Mouse (Mus musculus): ENCODE results near the gene Gk2.

Gene Gk2

GRCm38 (mm10) chr5:97456816-97457215, at the start of gene Gk2:
Gene Gk2, minus strand, starts transcription at chr5:97457021.
- DNase-seq (ENCODE audit: low read depth, low spot score) = no peak

GRCm38 (mm10) chr5:97498041-97498440, 41.2 kb upstream of the Gk2 start:
- DNase-seq (ENCODE audit: low read depth, low spot score) = no peak

GRCm38 (mm10) chr5:97495488-97496092, 38.8 kb upstream of the Gk2 start:
- no peak for DNase-seq (ENCODE audit: low read depth, low spot score)

GRCm38 (mm10) chr5:97493421-97493820, 36.6 kb upstream of the Gk2 start:
- no peak for DNase-seq (ENCODE audit: low read depth, low spot score)

DNA sequence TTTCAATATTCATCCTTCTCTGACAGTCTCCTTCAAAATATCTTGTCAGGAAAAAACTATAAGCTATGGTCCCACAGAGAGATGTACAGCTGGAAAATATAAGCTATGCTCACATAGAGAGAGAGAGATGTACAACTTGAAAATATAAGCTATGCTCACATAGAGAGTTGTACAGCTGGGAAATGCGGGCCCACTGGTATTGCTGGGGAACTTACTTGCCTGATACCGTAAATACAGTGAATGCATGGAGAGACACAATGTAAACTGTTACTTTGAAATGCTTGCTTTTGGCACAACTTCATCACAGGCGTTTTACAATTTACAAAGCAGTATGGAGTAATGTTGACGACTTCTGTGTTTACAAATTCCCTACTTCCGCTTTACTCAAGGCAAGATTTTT, 29.3 kb upstream of the Gk2 start:
- no peak for DNase-seq (ENCODE audit: low read depth, low spot score)

DNA sequence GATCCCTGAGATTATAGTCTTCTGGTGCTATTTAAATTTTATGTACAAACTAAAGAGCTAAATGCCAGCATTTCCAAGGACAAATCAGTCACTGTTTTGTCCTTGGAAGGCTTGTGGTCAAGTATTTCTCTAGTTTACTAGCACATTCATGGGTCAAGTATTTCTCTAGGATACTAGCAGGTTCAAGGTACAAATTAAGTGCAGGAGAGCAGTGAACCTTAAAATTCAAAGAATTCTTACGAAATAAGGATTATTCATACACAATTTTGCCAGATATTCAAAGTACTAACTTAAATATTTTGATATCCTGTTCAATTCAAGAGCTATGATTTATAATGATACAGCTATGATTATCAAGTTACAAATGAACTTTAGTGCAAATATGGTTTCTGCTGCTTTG, 23.2 kb upstream of the Gk2 start:
- DNase-seq (ENCODE audit: low read depth, low spot score) = no peak

DNA sequence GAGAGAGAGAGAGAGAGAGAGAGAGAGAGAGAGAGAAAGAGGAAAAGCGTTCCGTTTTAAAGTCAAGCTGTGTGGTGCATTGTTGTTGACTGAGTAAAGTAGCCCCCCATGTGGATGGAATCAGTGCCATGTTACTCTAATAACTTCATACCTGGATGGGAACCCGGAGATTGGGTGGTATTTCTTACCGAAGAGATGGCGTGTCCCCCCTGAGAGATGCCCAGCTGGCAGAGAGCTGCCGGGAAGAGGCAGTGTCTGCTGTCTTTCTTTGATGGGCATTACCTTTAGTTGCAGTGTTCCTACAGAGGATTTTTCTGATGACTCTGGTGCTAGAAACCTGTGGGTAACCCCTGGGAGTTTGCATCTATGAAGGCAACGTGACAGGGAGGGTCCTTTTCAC, 10.4 kb upstream of the Gk2 start:
- DNase-seq (ENCODE audit: low read depth, low spot score) = no peak

DNA sequence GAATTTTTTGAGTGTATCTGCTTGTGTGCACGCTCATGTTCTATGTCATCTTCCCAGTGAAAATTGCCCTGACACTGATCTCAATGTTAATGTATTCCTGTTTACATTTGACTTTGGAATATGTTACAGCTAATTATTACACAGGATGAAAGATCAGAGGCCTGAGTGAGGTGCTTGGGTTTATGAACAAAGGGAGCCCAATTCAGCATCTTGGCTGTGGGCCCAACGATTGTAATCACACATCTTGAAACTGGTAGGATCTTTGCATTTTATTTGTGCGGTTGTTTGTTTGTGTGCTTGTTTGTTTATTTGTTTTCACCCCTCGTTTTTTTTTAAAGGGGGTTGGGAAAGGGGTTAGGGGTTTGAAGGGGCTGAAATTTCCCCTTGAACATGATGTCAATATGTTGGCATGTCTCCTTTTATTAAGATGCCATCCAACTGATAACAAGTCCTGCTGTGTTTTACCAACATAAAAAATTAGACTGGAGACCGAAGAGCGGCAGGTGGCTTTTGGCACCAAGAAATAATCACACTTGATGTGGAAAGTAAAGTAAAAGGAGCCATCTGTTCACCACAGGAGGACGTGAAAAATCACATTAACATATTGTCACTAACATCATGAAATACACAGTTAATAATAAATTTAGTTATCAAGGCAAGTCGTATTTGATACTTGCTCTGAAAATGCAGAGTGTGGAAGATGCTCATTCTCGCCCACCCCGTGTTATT, 9.8 kb upstream of the Gk2 start:
- peak; percentile 32 for DNase-seq (ENCODE audit: low read depth, low spot score)

DNA sequence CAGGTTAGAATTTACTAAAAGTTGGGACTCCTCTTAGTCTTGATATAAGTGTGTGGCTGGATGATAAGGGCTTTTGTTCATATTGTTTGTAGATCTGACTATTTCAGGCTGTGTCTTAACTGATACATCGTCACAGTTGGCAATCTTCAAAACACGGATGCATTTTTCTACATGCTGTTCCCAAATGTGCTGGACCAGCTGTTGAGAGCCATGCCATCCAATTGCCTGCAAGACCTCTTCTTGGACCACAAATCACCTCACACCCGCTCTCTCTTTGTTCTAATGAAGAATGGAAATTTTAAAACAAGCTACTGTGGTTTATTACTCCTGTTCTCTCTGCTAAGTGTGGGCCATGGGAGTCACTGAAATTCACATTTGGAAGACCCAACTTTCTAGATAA, 9.1 kb upstream of the Gk2 start:
- DNase-seq (ENCODE audit: low read depth, low spot score) = no peak

GRCm38 (mm10) chr5:97462856-97463255, 6.0 kb upstream of the Gk2 start:
- DNase-seq (ENCODE audit: low read depth, low spot score) = no peak

- DNase-seq (ENCODE audit: low read depth, low spot score) = no peak
Observed at GRCm38 (mm10) chr5:97451451-97451850, 5.4 kb downstream of the Gk2 start.

DNA sequence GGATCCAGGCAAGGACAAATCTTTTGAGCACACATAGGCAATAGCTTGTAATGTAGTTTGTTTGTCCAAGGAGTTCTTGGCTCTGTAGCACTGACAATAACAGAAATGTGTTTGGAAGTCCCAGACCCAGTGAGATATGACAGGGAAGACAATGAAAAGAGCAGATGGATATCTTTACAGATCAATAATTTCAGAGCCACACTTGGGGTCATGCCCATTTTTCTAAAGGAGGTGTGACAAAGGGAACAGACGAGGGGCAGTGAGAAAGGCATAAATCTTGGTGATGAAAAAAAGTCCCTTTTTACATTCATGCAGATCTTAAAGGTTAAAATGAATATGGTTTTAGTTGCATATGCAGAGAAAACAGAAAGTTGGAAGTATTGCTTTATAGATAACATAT, 12.6 kb downstream of the Gk2 start:
- DNase-seq (ENCODE audit: low read depth, low spot score) = no peak

DNA sequence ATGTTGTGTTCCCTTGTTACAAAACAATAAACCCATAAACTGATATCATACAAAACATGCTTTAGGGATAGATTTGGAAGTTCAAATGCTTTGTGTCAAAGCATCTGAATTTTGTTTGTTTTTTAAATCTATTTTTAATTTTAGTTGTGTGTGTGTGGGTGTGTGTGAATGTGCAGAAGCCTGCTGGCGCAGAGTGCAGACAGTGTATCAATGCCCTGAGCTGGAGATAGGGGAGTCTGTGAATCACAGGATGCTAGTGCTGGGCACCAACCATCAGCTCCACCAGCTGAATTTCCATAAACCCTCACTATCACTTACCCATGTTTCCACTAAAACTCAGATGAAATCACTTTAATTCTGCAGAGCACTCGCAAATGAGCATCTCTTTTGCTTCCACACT, 24.3 kb downstream of the Gk2 start:
- DNase-seq (ENCODE audit: low read depth, low spot score) = no peak

- no peak for DNase-seq (ENCODE audit: low read depth, low spot score)
Observed at GRCm38 (mm10) chr5:97429976-97430375, 26.8 kb downstream of the Gk2 start.

GRCm38 (mm10) chr5:97421669-97422068, 35.2 kb downstream of the Gk2 start:
- DNase-seq (ENCODE audit: low read depth, low spot score) = no peak

- DNase-seq (ENCODE audit: low read depth, low spot score) = no peak
Observed at GRCm38 (mm10) chr5:97417185-97417584, 39.6 kb downstream of the Gk2 start.

DNA sequence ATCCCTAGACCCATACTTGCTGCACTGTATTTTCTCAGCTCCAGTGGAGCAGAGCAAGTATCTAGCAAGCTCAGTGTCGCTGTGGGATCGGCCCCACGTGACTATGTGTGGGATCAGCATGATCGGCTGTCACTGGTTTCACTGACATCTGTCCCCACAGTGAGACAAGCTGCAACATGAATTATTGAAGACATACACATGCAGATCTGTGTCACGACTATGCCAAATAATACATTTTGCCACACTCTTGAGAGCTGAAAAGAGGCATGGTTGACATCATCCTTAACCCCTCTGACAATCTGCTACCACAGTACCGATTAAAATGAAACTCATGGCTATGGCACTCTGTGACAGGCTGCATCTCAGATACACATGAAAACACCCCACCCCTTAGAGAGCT, 41.0 kb downstream of the Gk2 start:
- DNase-seq (ENCODE audit: low read depth, low spot score) = peak; percentile 60

- DNase-seq (ENCODE audit: low read depth, low spot score) = no peak
Observed at GRCm38 (mm10) chr5:97413716-97414115, 43.1 kb downstream of the Gk2 start.

- no peak for DNase-seq (ENCODE audit: low read depth, low spot score)
Observed at GRCm38 (mm10) chr5:97410190-97410589, 46.6 kb downstream of the Gk2 start.

GRCm38 (mm10) chr5:97409234-97409704, 47.6 kb downstream of the Gk2 start:
- DNase-seq (ENCODE audit: low read depth, low spot score) = no peak

Measured in brain, embryonic 18.5 days (tissue).